Mouse (Mus musculus): ENCODE results near the gene Rbfox3. TPM values are rescaled to one million over a fixed set of nuclear protein-coding genes. Genes with fewer than 3 reads are reported as not detected.

The Rbfox3 gene
- polyA plus RNA-seq, 1 experiment = not detected

- H3K79me2 ChIP-seq (ENCODE audit: control insufficient read depth, insufficient read depth) = no peaks in the 10 kb centered on the region
- no peak overlapping the region for H3K4me3 ChIP-seq
- no peak overlapping the region for H3K4me2 ChIP-seq (ENCODE audit: low read depth)
- TF ChIP-seq SRF (IDR thresholded peaks at IDR 0.05; ENCODE audit: control insufficient read depth, insufficient read length, low read depth) (no peak), MYOG (IDR thresholded peaks at IDR 0.05; ENCODE audit: control insufficient read depth in 1 of 3, insufficient read depth in 1 of 3, insufficient read length in 2 of 3, low read depth in 2 of 3) (no peak)
- H3K27me3 ChIP-seq (ENCODE audit: control insufficient read depth, insufficient read depth, insufficient read length) = peaks cover 63% of the 10 kb centered on the region
- H3ac ChIP-seq (ENCODE audit: control insufficient read depth, insufficient read length) = no peak overlapping the region
- no peaks in the 10 kb centered on the region for H3K36me3 ChIP-seq (ENCODE audit: control insufficient read depth, insufficient read depth)
These were observed 231.5 kb downstream of the Rbfox3 start for GRCm38 (mm10) chr11:118679736-118680410.

GRCm38 (mm10) chr11:118678515-118679104, 232.8 kb downstream of the Rbfox3 start:
- Histone ChIP-seq H3K4me2 (ENCODE audit: low read depth) (no peak overlapping the region), H3ac (ENCODE audit: control insufficient read depth, insufficient read length) (no peak overlapping the region), H3K36me3 (ENCODE audit: control insufficient read depth, insufficient read depth) (no peaks in the 10 kb centered on the region), H3K27me3 (ENCODE audit: control insufficient read depth, insufficient read depth, insufficient read length) (peaks cover 76% of the 10 kb centered on the region), H3K4me3 (no peak overlapping the region), H3K79me2 (ENCODE audit: control insufficient read depth, insufficient read depth) (no peaks in the 10 kb centered on the region)
- TF ChIP-seq POLR2AphosphoS2 (IDR thresholded peaks at IDR 0.05; ENCODE audit: insufficient read length, low read depth) (no peak), REST (IDR thresholded peaks at IDR 0.05; ENCODE audit: insufficient read depth, insufficient read length) (no peak), MAX (IDR thresholded peaks at IDR 0.05; ENCODE audit: low read depth) (no peak)

GRCm38 (mm10) chr11:118677277-118677676, 234.1 kb downstream of the Rbfox3 start:
- H3K27me3 ChIP-seq (ENCODE audit: control insufficient read depth, insufficient read depth, insufficient read length) = peaks cover 89% of the 10 kb centered on the region
- TF ChIP-seq POLR2A (IDR thresholded peaks at IDR 0.05; ENCODE audit: insufficient read length, low read depth) (no peak), POLR2AphosphoS2 (IDR thresholded peaks at IDR 0.05; ENCODE audit: insufficient read length, low read depth) (no peak), MYOG (IDR thresholded peaks at IDR 0.05; ENCODE audit: control insufficient read depth in 1 of 3, insufficient read depth in 1 of 3, insufficient read length in 2 of 3, low read depth in 2 of 3) (no peak), MYOD1 (IDR thresholded peaks at IDR 0.05; ENCODE audit: control insufficient read depth in 1 of 3, insufficient read length in 2 of 3, low read depth in 2 of 3) (no peak), USF1 (IDR thresholded peaks at IDR 0.05; ENCODE audit: low read depth) (no peak), TCF3 (IDR thresholded peaks at IDR 0.05; ENCODE audit: insufficient read length, low read depth) (no peak), TCF12 (IDR thresholded peaks at IDR 0.05; ENCODE audit: insufficient read depth, poor library complexity, severe bottlenecking) (no peak), CEBPB (IDR thresholded peaks at IDR 0.05; ENCODE audit: insufficient read depth, poor library complexity, severe bottlenecking) (no peak), REST (IDR thresholded peaks at IDR 0.05; ENCODE audit: insufficient read depth, insufficient read length) (no peak), MAX (IDR thresholded peaks at IDR 0.05; ENCODE audit: low read depth) (no peak)
- no peaks in the 10 kb centered on the region for H3K36me3 ChIP-seq (ENCODE audit: control insufficient read depth, insufficient read depth)
- no peaks in the 10 kb centered on the region for H3K79me2 ChIP-seq (ENCODE audit: control insufficient read depth, insufficient read depth)
- H3ac ChIP-seq (ENCODE audit: control insufficient read depth, insufficient read length) = no peak overlapping the region
- H3K4me2 ChIP-seq (ENCODE audit: low read depth) = no peak overlapping the region
- H3K4me3 ChIP-seq = no peak overlapping the region

- H3K4me2 ChIP-seq (ENCODE audit: low read depth) = no peak overlapping the region
- H3K79me2 ChIP-seq (ENCODE audit: control insufficient read depth, insufficient read depth) = no peaks in the 10 kb centered on the region
- no peaks in the 10 kb centered on the region for H3K36me3 ChIP-seq (ENCODE audit: control insufficient read depth, insufficient read depth)
- no peak overlapping the region for H3ac ChIP-seq (ENCODE audit: control insufficient read depth, insufficient read length)
- peaks cover 85% of the 10 kb centered on the region for H3K27me3 ChIP-seq (ENCODE audit: control insufficient read depth, insufficient read depth, insufficient read length)
- H3K4me3 ChIP-seq = no peak overlapping the region
- TF ChIP-seq SRF (IDR thresholded peaks at IDR 0.05; ENCODE audit: control insufficient read depth, insufficient read length, low read depth) = no peak
These were observed 235.0 kb downstream of the Rbfox3 start for GRCm38 (mm10) chr11:118676364-118676763.

GRCm38 (mm10) chr11:118671958-118672357, 239.4 kb downstream of the Rbfox3 start:
- no peak overlapping the region for H3K4me3 ChIP-seq
- H3K79me2 ChIP-seq (ENCODE audit: control insufficient read depth, insufficient read depth) = no peaks in the 10 kb centered on the region
- no peak for TF ChIP-seq SRF (IDR thresholded peaks at IDR 0.05; ENCODE audit: control insufficient read depth, insufficient read length, low read depth)
- no peak for TF ChIP-seq TCF12 (IDR thresholded peaks at IDR 0.05; ENCODE audit: insufficient read depth, poor library complexity, severe bottlenecking)
- TF ChIP-seq TCF3 (IDR thresholded peaks at IDR 0.05; ENCODE audit: insufficient read length, low read depth) = no peak
- no peak for TF ChIP-seq MYOD1 (IDR thresholded peaks at IDR 0.05; ENCODE audit: control insufficient read depth in 1 of 3, insufficient read length in 2 of 3, low read depth in 2 of 3)
- no peak for TF ChIP-seq USF1 (IDR thresholded peaks at IDR 0.05; ENCODE audit: low read depth)
- TF ChIP-seq E2F4 (IDR thresholded peaks at IDR 0.05; ENCODE audit: insufficient read depth) = no peak
- TF ChIP-seq CEBPB (IDR thresholded peaks at IDR 0.05; ENCODE audit: insufficient read depth, poor library complexity, severe bottlenecking) = no peak
- no peak for TF ChIP-seq REST (IDR thresholded peaks at IDR 0.05; ENCODE audit: insufficient read depth, insufficient read length)
- TF ChIP-seq POLR2A (IDR thresholded peaks at IDR 0.05; ENCODE audit: insufficient read length, low read depth) = no peak
- no peak for TF ChIP-seq MYOG (IDR thresholded peaks at IDR 0.05; ENCODE audit: control insufficient read depth in 1 of 3, insufficient read depth in 1 of 3, insufficient read length in 2 of 3, low read depth in 2 of 3)
- TF ChIP-seq POLR2AphosphoS2 (IDR thresholded peaks at IDR 0.05; ENCODE audit: insufficient read length, low read depth) = no peak
- no peak for TF ChIP-seq MAX (IDR thresholded peaks at IDR 0.05; ENCODE audit: low read depth)
- H3K4me2 ChIP-seq (ENCODE audit: low read depth) = no peak overlapping the region
- H3K36me3 ChIP-seq (ENCODE audit: control insufficient read depth, insufficient read depth) = no peaks in the 10 kb centered on the region
- peaks cover 48% of the 10 kb centered on the region for H3K27me3 ChIP-seq (ENCODE audit: control insufficient read depth, insufficient read depth, insufficient read length)
- no peak overlapping the region for H3ac ChIP-seq (ENCODE audit: control insufficient read depth, insufficient read length)

All from myocyte (in vitro differentiated cells).